Mouse (Mus musculus) heart, adult 2 months (tissue): ENCODE results near the gene Serpinf2.

Experiments used
- CTCF ChIP-seq: fragments of 200-600 bp; IDR thresholded peaks from 2 replicates; pipeline ENCODE4 v1.8.1; 2022; ENCODE audit warnings: antibody characterized with exemption, mild to moderate bottlenecking, moderate library complexity
- POLR2A ChIP-seq: fragments of 200-500 bp; IDR thresholded peaks from 2 replicates; pipeline ENCODE4 v1.6.1; 2011; ENCODE audit warnings: mild to moderate bottlenecking, low read depth, low read length, control low read depth; ENCODE audit not compliant: insufficient read depth

DNA sequence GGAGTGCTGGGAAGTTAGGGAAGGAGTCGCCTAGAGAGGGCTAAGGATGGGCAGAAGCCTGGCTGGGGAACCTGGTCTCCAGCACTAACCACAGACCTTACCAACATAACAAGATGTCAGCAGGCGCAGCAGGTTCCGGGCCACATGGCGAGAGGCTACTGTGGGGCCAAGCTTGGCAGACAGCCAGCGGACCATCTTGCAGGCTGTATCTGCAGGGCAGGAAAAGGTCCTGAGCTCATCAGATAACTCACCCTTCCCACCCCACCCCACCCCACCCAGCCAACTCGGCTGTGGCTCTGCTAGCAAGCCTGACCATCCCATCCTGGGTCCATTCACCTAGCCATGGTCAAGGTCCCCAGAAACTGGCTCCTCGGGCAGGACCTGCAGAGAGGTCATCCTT is 10.3 kb upstream of the Serpinf2 start:
- TF ChIP-seq CTCF (no peak), POLR2A (no peak)
